In the genomic region with DNA sequence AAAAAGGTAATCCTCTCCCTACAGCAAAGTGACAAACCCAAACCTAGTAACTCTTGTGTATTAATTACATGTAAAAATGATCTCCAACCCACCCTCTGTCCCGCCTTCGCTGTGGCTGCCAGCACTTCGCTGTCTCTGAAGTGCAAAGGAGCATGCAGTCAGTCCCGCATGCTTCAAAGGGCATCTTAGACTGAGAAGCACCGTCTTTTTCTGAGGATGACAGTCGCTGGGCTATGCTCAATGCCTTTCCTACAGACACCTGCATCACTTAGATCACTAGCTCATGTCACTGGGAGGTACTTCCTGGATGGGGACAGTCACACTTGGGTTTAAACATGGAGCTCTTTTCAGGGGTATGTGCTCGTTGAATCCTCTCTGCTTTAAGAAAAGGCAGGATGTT, we compare ENCODE assay signal across 19 mouse cellular contexts.
"Had no signal": no experiment of that assay in that cellular context is flagged by ENCODE, and none has a peak within 500 bp of the region (broad histone marks: within the 10 kb centered on the region; RNA-seq: fewer than 3 reads in every experiment).

No protein-coding gene starts in this region.

- H3K4me3 ChIP-seq: liver, embryonic 12.5 days; midbrain, embryonic 10.5 days; midbrain, embryonic 12.5 days; myocyte; neural tube, embryonic 13.5 days; neural tube, embryonic 15.5 days; stomach, embryonic 15.5 days had no signal

- H3K27me3 ChIP-seq: liver, embryonic 12.5 days; midbrain, embryonic 12.5 days; neural tube, embryonic 13.5 days; neural tube, embryonic 15.5 days; stomach, embryonic 15.5 days had no signal

- H3K4me1 ChIP-seq: liver, embryonic 12.5 days; midbrain, embryonic 10.5 days; midbrain, embryonic 12.5 days; neural tube, embryonic 13.5 days; stomach, embryonic 15.5 days had no signal

- H3K36me3 ChIP-seq: liver, embryonic 12.5 days; midbrain, embryonic 10.5 days; midbrain, embryonic 12.5 days; neural tube, embryonic 15.5 days; stomach, embryonic 15.5 days had no signal

- DNase-seq: lung, adult 18-20 months; lung, embryonic 14.5 days; lung, postnatal 10 days; lung, postnatal 4 days; midbrain, embryonic 14.5 days; retina, postnatal 1 day; right cerebral cortex, adult 18-20 months; right cerebral cortex, postnatal 25 days; right cerebral cortex, postnatal 4 days; spleen, adult 18-20 months had no signal

- H3K27ac ChIP-seq: liver, embryonic 12.5 days; liver, embryonic 14.5 days; midbrain, embryonic 10.5 days; midbrain, embryonic 12.5 days; neural tube, embryonic 13.5 days; neural tube, embryonic 15.5 days; stomach, embryonic 15.5 days; stomach, postnatal 0 days had no signal
